Mouse (Mus musculus) left cerebral cortex, postnatal 36 days (tissue): ENCODE results near the gene Pkd1l3. TPM values are rescaled to one million over a fixed set of nuclear protein-coding genes. Genes with fewer than 3 reads are reported as not detected.

ENCODE experiments used
- DNase-seq, 2 experiments: peaks; one replicate each; pipeline ENCODE4 v3.0.0; 2021 to 2022; ENCODE audit warnings: low spot score in 2 of 2, mixed read lengths in 1 of 2
- intact Hi-C: fragments of 180-260 bp; cut with DNase I; formaldehyde crosslinking; loops from one replicate; pipeline ENCODE4 v1.15.1; 2025
- total RNA-seq, 2 experiments: library from RNA; stranded (reverse); gene quantifications; 2 replicates each; pipeline ENCODE4 v1.2.3; 2021

The Pkd1l3 gene
- total RNA-seq, 2 experiments from 2014 or later, result 0.93 to 1.3 TPM

DNA sequence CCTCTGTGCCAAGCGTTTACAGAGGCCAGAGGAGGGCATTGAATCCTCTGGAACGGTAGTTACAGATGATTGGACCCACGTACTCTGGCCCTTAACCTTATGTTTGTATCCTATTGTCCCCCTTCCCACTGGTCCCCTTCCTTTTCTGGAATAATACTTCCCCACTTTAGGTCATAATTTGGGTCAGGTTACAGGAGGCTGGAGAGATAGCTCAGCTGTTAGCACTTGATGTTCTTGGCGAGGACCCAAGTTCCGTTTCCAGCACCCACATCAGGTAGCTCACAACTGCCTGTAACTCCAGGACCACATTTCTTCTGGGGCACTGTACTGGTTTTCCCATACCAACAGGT, 5.2 kb upstream of the Pkd1l3 start:
- intact Hi-C loops, result loop anchor here (5.0 kb wide), 2 partner anchors 83 to 98 kb away; partner anchors contain the start of genes Ist1 and Zfp821
- DNase-seq, result no peak

DNA sequence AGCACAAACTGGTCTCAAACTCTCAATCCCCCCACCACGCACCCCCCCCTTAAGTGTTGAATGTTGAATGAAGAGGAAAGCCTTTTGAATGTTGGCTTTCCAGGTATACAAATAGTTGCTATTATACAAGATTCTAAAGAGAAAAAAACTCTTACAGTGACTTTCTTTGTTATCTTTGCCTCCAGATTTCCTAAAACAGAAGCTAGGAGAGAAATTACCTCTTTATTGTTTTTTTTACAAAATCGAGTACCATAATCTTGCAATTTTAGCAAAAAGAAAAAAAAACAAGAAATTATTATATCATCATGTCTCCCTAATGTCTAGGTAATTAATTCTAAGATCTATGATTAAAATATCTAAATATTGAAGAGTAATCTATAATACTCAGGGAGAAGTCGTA, 1.3 kb downstream of the Pkd1l3 start:
- intact Hi-C loops, result no loop called here

DNA sequence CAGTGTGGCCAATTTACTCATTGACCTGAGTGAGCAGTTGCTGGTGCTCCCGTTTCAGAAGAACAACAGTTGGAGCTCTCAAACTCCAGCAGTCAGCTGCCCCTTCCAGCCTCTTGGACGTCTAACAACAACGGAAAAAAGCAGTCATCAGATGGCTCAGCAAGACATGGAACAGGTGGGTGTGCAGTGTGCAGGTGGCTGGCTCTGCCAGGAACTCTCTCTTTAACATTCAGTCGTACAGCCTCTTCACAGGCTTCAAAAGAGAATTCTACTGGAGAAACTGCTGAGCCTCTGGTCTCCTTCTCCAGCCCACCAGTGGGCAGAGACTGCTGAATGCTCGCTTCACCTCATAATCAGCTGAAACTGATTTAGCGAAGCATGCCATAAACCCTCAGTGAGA, 14.3 kb downstream of the Pkd1l3 start:
- peak; percentile 22 to 39 for DNase-seq
- intact Hi-C loops, result no loop called here

More for the DNA sequence above, 1.3 kb downstream of the Pkd1l3 start:
- no peak for DNase-seq

DNA sequence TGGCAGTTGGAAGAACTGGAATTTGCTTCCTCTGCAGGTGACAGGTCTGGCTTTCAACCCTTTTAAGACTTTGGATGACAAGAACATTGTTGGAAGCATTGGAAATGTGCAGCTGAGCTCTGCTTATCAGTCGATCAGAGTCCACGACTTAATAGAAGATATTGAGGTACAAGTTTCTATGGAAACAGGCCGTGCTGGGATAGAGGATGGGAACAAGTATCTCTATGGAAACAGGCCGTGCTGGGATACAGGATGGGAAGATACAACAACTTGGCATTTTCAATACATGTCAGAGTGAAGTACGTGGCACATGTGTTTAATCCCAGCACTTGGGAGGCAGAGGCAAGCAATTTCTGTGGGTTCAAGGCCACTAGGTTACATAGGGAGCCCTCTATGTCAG, 18.2 kb downstream of the Pkd1l3 start:
- no peak for DNase-seq

DNA sequence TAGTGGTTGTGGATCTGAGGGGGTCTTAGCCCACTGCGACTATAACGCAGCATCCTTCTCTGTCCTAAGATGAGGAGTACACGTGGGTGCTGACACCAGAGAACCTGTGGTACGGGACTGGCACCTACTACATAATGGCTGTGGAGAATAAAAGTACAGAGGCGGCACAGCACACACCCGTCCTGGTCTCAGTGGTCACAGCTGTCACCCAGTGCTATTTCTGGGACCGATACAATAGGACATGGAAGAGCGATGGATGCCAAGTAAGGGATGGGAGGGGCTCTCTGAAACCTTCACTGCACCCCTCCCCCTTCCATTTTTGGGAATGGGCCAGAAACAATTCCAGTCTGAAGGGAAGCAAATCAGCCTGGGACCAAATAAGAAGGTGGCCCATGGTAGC, 20.8 kb downstream of the Pkd1l3 start:
- no peak for DNase-seq

More for the DNA sequence above, 18.2 kb downstream of the Pkd1l3 start:
- intact Hi-C loops, result no loop called here

DNA sequence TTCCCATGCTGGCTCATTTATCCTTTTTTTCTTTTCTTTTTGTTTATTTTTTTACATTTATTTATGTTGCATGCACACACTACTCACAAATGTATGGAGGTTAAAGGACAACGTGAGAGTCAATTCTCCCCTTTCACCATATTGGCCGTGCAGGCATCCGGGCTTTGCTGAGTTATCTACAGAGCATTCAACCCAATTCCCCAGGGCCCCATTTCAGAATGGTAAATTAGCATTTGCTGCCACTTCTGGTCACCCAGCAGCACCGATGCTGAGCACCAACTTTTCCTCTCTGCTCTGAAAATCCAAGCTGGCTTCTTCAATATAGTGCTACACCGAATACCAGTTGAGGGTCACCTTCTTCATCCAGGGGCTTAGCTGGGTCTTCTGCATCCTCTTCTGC, 24.5 kb downstream of the Pkd1l3 start:
- no peak for DNase-seq
- intact Hi-C loops, result no loop called here

More for the DNA sequence above, 20.8 kb downstream of the Pkd1l3 start:
- intact Hi-C loops, result no loop called here

DNA sequence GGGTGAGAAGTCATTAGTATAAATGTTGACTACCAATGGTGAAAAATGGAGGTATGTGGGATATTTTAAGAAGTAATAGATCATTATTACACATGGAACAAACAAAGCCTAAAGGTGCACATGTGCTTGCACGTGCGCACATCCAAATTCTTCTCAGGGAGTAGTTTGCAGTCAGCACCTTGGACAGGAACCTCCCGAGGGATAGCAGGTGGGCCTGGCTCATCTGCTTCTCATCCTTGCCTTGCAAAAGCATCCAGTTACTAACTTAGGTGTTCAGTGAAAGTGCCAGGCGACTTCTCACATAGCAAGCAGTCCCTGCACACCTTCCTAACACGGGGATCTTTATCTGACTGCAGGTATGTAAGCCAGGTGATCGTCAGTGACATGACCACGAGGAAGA, 26.1 kb downstream of the Pkd1l3 start:
- no peak for DNase-seq
- intact Hi-C loops, result no loop called here

DNA sequence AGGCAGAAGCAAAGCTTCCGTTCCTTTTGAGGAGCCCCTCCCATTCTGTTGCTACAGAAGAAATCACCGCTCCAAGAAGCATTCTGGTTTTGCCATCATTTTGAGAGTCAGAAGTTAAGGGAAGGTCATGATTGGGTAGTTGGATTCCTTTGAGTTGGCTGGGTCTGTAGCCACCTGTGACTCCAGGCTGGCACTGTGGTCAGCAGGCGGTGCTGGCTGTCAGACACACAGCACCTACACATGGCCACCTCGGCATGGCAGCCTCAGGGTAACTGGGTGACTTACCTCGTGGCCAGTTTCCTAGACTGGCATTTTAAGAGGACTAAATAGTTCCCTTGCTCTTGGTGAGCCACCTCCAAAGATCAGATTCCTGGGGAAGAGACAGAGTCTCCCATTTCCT, 26.9 kb downstream of the Pkd1l3 start:
- intact Hi-C loops, result no loop called here
- no peak for DNase-seq

DNA sequence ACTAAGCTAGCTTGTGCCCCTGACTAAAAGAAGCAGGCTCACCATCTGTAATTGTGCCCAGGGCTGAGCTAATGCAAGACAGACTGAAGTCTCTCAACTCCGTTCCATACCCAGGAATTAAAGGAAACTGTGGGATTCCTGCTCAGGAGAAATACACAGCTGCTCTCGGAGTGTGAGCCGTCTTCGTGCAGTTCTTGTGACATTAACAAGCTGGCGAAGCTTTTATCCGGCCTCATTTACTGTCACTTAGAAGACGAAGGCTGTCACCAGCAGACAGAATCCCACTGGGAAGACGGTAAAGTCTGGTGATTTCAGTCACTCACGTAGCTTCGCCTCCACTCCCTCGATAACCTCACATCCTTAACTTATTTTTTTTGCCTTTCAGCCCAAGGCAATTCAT, 33.0 kb downstream of the Pkd1l3 start:
- intact Hi-C loops, result no loop called here
- no peak for DNase-seq

DNA sequence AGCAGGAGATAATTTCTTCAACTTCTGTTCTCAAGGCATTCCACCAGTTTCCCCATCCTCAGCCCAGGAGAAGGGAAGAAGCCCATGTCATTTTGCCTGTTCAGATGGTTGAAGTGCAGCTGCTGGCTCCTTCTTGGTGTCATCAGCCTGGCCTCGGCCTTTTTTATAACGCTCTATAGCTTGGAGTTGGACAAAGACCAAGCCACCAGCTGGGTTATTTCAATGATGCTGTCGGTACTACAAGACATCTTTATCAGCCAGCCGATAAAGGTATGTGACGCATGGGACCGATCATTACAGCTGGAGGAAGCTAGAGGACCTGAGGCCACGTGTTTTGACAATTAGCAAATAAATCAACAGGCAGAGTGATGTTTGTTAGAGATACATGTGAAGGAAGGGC, 34.2 kb downstream of the Pkd1l3 start:
- no peak for DNase-seq
- intact Hi-C loops, result no loop called here

DNA sequence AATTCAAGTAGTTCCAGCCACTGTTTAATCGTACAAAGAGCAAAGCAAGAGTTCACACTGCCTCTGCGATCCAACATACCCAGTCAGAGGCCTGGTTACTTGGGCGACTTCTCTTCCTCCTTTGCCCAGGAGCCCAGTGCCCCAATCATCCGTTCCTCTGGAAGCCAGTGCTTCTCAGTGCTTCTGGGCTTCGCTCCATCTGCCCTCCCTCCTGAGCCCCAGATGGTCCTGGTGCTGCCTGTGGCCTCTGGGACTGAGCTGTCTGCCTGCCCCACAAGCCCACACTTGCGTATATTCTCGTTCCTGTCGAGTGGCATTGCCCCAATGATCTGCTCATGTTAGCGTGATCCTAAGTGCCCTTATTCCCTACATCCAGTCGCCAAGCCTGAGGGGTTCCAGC, 36.5 kb downstream of the Pkd1l3 start:
- intact Hi-C loops, result no loop called here

DNA sequence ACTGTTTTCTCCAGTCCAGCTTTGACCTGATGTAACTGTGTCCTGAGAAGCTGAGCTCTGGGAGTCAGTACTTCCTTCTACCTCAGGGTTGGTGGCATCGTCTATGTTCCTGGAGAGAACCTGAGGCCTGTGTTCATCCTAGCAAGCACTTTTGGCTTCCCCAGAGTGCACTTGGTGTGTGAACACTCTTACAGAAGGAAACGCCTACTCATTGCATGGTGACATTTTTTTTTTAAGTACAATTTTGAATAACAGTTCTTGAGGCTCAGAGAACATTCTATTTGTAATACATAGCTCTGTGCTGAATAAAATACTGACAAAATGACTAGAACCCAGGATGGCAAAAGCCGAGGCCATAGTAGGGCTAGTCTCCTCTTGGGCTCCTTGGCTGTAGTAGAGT, 42.5 kb downstream of the Pkd1l3 start:
- intact Hi-C loops, result no loop called here
- DNase-seq, result peak in 1 of 2 experiments; percentile 32

More for the DNA sequence above, 36.5 kb downstream of the Pkd1l3 start:
- no peak for DNase-seq

DNA sequence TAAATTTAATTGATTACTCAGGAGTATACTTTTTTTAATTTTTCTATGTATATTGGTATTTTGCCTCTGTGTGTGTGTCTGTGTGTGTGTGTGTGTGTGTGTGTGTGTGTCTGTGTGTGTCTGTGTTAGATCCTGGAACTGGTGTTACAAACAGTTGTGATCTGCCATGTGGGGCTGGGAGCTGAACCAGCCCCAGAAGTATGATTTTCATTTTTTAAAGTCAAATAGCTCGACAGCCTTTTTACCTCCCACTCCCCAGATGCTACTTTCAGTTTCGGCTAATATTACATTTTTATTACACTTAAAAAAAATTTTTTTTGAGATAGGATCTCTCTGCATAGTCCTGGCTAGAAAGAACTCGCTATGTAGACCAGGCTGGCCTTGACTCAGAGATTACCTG, 48.0 kb downstream of the Pkd1l3 start:
- no peak for DNase-seq
- intact Hi-C loops, result no loop called here

DNA sequence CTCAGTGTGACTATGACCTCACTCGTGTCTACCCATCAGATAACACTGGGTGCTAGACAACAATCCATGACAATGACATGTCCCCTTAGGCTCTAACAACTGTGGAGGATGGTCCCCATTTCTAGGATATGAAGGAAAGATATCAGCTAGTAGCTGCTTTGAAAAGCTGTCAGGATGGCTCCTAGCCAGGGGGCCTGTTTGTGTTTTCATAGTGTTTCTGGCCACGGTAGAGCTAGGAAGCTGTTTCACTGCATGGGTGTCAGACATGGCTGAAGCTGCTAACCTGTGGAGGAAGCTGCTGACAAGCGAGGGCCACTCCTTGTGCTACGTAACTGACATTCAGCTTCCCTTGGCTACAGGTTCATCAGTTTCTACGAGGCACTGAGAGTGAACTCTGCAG, 52.3 kb downstream of the Pkd1l3 start:
- DNase-seq, result no peak
- intact Hi-C loops, result no loop called here

DNA sequence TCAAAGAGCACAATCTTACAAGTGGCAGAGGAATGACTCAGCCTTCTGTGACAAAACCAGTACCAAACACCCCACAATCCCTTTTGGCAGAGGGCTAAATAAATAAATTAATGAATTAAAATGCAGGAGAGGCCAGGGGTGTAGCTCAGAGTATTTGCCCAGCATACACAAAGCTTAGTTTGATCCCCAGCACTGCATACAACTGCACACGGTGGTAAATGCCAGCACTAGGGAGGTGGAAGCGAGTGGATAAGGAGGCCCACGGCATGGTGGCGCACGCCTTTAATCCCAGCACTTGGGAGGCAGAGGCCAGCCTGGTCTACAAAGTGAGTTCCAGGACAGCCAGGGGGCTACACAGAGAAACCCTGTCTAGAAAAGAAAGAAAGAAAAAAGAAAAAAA, 58.3 kb downstream of the Pkd1l3 start:
- DNase-seq, result no peak
- intact Hi-C loops, result no loop called here

DNA sequence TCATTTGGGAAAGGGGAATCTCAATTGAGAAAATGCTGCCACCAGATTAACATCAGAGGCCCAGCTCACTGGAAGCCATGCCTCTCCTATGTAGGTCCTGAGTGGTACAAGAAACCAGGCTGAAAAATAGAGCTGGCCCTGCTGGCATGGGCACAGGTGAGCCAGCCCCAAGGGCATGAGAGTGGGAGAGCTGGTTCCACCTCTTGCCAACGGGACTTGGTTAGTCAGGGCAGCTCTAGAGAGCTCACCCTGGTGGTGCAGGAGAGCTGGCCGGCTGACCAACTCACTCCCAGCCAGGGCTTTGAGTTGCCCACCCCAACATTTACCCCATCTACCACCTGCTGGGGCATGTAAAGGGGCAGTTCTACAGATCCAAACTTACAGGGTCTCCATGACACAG, 59.3 kb downstream of the Pkd1l3 start:
- intact Hi-C loops, result no loop called here
- no peak for DNase-seq

DNA sequence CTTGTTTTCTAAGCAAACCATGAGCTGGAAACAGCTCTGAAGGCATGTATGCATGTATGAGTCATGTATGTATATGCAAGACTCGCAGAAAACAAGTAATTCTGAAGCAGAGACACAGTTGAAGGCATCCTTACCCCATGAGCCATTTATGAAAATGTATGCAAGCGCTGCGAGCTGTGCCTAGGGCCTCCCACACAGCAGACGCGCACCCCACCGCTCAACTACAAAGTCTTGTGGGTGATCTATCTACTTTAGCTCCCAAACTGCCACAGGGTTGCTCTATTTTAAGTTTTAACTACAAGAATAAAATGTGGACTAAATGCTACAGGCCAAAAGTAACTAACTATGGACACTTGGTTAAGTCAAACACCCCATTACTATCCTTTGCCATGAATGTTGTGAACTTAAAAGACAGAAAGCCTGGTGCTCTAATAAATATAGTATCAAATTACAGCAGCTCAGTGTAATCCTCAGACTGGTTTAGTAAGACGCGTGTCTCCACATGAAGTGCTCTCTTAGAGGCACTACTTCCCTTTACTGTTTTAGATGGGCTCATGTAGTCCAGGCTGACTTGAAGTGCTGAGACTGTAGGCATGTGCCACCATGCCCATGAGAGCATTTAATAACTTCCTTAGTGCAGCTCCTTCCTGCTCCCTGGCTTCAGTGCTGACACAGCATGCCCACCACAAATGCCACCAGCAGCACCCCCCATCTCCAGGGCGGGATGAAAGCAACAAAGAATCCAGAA, 61.8 kb downstream of the Pkd1l3 start:
- intact Hi-C loops, result no loop called here
- DNase-seq, result peak; percentile 41 to 57

DNA sequence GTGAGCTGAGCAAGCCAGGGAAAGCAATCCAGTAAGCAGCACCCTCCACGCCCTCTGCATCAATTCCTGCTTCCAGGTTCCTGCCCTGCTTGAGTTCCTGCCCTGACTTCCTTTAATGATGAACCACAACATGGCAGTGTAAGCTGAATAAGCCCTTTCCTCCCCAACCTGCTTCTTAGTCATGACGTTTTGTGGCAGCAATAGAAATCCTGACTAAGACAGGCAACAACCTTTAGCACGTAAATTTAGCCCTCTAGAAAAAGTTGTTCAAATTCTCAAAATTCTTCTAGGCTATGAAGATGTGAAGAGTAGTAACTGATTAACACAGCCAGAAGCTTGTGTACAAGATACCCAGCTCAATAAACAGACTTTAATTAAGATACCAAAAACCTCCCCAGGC, 67.2 kb downstream of the Pkd1l3 start:
- no peak for DNase-seq
- intact Hi-C loops, result no loop called here

DNA sequence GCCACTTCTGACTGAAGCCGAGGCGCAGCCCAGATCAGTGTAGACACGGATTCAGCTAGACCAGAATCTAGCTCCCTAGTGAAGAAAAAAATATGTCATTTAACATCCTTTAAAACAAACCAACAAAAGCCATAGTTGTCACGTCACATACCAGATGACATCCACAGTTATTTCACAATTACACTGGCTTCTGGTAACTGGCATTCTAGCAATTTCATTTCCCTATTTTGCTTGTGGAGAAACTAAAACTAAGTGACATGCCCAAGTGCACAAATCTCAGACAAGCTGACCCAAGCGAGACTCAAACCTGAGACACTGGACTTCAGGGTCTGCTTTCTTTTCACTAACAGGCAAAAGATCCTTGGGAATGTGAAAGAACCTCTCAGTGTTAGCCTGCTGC, 67.8 kb downstream of the Pkd1l3 start:
- DNase-seq, result no peak
- intact Hi-C loops, result no loop called here

DNA sequence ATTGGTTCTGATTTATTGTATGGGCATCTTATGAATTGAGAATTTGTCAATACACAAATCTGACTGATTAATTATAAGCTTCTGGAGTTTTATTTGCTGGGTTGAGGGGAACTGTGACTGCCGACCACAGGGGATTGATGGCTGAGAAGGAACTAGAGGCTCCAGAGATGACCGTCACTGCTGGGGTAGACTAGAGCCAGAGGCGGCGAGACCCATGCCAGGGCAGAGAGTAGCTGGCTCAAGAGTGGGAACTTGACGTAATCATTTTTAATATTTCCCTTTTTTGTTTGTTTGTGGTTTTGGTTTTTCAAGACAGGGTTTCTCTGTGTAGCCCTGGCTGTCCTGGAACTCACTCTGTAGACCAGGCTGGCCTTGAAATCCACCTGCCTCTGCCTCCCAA, 72.9 kb downstream of the Pkd1l3 start:
- intact Hi-C loops, result no loop called here

DNA sequence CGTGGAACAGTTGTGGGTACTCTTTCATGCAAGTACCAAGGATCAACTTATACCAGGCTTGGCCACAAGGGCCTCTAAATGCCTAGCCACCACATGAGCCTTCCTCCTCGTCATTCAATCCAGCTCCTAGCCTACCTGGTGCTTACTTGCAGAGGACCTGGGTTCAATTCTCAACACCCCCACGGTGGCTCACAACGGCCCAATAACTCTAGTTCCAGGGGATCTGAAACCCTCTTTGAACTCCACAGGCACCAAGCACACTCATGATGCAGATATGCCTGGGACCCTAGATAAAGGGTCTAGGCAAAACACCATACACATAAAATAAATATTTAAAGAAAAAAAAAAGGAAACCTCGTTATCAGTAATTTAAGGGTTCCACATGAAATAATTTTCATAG, 77.5 kb downstream of the Pkd1l3 start:
- intact Hi-C loops, result loop anchor here (5.0 kb wide), 1 partner anchor 84 kb away; the partner anchor contains the start of gene Dhodh
- no peak for DNase-seq

More for the DNA sequence above, 72.9 kb downstream of the Pkd1l3 start:
- DNase-seq, result no peak
